Mouse (Mus musculus) forebrain, embryonic 11.5 days (tissue): ENCODE results near the gene Ankrd33b. TPM values are rescaled to one million over a fixed set of nuclear protein-coding genes. Genes with fewer than 3 reads are reported as not detected.

Source experiments
- ATAC-seq: fragments of 200-750 bp; cut with Nextera tagmentation; replicated peaks from 2 replicates; pipeline ENCODE4 v1.8.0; 2017; ENCODE audit warnings: moderate TSS enrichment; ENCODE audit not compliant: low FRiP score
- DNase-seq: peaks from one replicate; pipeline ENCODE4 v3.0.0-alpha.2; 2017; ENCODE audit warnings: low spot score
- H3K27ac ChIP-seq: fragments of 300-500 bp; sonication (generic); 2 replicates; pipeline ENCODE4 v1.5.1; 2014; ENCODE audit warnings: low read depth, low read length
- H3K27me3 ChIP-seq: fragments of 300-500 bp; sonication (generic); 2 replicates; pipeline ENCODE4 v1.6.1; 2014; ENCODE audit warnings: mild to moderate bottlenecking, low read length, mixed read lengths; ENCODE audit not compliant: control insufficient read depth, insufficient read depth
- H3K36me3 ChIP-seq: fragments of 300-500 bp; sonication (generic); 2 replicates; pipeline ENCODE4 v1.6.1; 2014; ENCODE audit warnings: mild to moderate bottlenecking, low read length, moderate library complexity, mixed read lengths; ENCODE audit not compliant: control insufficient read depth, insufficient read depth
- H3K4me1 ChIP-seq: fragments of 300-500 bp; sonication (generic); replicated peaks from 2 replicates; pipeline ENCODE4 v1.6.1; 2014; ENCODE audit warnings: low read length, mixed read lengths; ENCODE audit not compliant: control insufficient read depth, insufficient read depth
- H3K4me2 ChIP-seq: fragments of 300-500 bp; sonication (generic); 2 replicates; pipeline ENCODE4 v1.6.1; 2014; ENCODE audit warnings: low read depth, mild to moderate bottlenecking, low read length, moderate library complexity, mixed read lengths; ENCODE audit not compliant: severe bottlenecking
- H3K4me3 ChIP-seq: fragments of 300-500 bp; sonication (generic); 2 replicates; pipeline ENCODE4 v1.5.1; 2014; ENCODE audit warnings: low read depth, low read length
- H3K9ac ChIP-seq: fragments of 300-500 bp; sonication (generic); 2 replicates; pipeline ENCODE4 v1.6.1; 2014; ENCODE audit warnings: low read length
- H3K9me3 ChIP-seq: fragments of 300-500 bp; sonication (generic); 2 replicates; pipeline ENCODE4 v1.6.1; 2016; ENCODE audit warnings: low read length, mixed read lengths; ENCODE audit not compliant: control insufficient read depth
- WGBS: fragments of 180-500 bp; shearing (Covaris S2); extraction: QIAGEN DNeasy Blood & Tissue Kit; methylation state at CpG from one replicate; pipeline ENCODE4 v1.1.7; 2014; 5-methylcytosine and 5-hydroxymethylcytosine counted together
- polyA plus RNA-seq: library from polyadenylated mRNA; unstranded; fragments of >200 nt; fragmentation: Nextera tagmentation; extraction: Ambion mirVana; gene quantifications from 2 replicates; pipeline ENCODE4 v1.2.1, GENCODE M21; 2014

The Ankrd33b gene
- polyA plus RNA-seq: 0.32 and 0.56 TPM in 2 replicates

GRCm38 (mm10) chr15:31367481-31368200, at the start of gene Ankrd33b:
Gene Ankrd33b, minus strand, starts transcription at chr15:31367726.
- no peaks in the 10 kb centered on the region for H3K36me3 ChIP-seq

GRCm38 (mm10) chr15:31415181-31415580, 47.7 kb upstream of the Ankrd33b start:
- ATAC-seq: no peak
- 79% methylated on average over 4 of the region's 4 CpGs for WGBS
- no peaks in the 10 kb centered on the region for H3K9me3 ChIP-seq
- no peaks in the 10 kb centered on the region for H3K27me3 ChIP-seq
- H3K27ac ChIP-seq: no peak overlapping the region
- no peak overlapping the region for H3K4me2 ChIP-seq
- H3K4me3 ChIP-seq: no peak overlapping the region
- H3K36me3 ChIP-seq: no peaks in the 10 kb centered on the region
- H3K4me1 ChIP-seq: no peaks in the 10 kb centered on the region
- no peak for DNase-seq
- H3K9ac ChIP-seq: no peak overlapping the region

More at GRCm38 (mm10) chr15:31367481-31368200, at the start of gene Ankrd33b:
- H3K4me1 ChIP-seq: peaks cover 13% of the 10 kb centered on the region; the same call in 1 of the 2 replicates
- H3K27ac ChIP-seq: no peak within 1 kb of the TSS
- peak within 1 kb of the TSS; percentile 100 for H3K4me2 ChIP-seq
- no peaks in the 10 kb centered on the region for H3K9me3 ChIP-seq
- ATAC-seq (peak; percentile 55), DNase-seq (peak; percentile 74)
- H3K27me3 ChIP-seq: peaks cover 49% of the 10 kb centered on the region
- WGBS: under 1% methylated on average over 49 of the region's 49 CpGs
- H3K4me3 ChIP-seq: peak within 1 kb of the TSS; percentile 54
- H3K9ac ChIP-seq: peak within 1 kb of the TSS; percentile 55

- DNase-seq: no peak
- no peak overlapping the region for H3K4me2 ChIP-seq
- H3K27ac ChIP-seq: no peak overlapping the region
- no peaks in the 10 kb centered on the region for H3K27me3 ChIP-seq
- H3K9me3 ChIP-seq: no peaks in the 10 kb centered on the region
- H3K36me3 ChIP-seq: no peaks in the 10 kb centered on the region
- no peak overlapping the region for H3K9ac ChIP-seq
- H3K4me3 ChIP-seq: no peak overlapping the region
- ATAC-seq: no peak
- H3K4me1 ChIP-seq: no peaks in the 10 kb centered on the region
- 52% methylated on average over 6 of the region's 6 CpGs for WGBS
These were observed 46.8 kb upstream of the Ankrd33b start for GRCm38 (mm10) chr15:31414179-31414898.

GRCm38 (mm10) chr15:31413662-31414061, 46.1 kb upstream of the Ankrd33b start:
- 85% methylated on average over 6 of the region's 6 CpGs for WGBS
- DNase-seq (no peak), ATAC-seq (no peak)
- Histone ChIP-seq H3K36me3 (no peaks in the 10 kb centered on the region), H3K4me1 (no peaks in the 10 kb centered on the region), H3K27me3 (no peaks in the 10 kb centered on the region), H3K4me2 (no peak overlapping the region), H3K9ac (no peak overlapping the region), H3K27ac (no peak overlapping the region), H3K9me3 (no peaks in the 10 kb centered on the region), H3K4me3 (no peak overlapping the region)

- H3K9ac ChIP-seq: no peak overlapping the region
- H3K9me3 ChIP-seq: no peaks in the 10 kb centered on the region
- 57% methylated on average over 3 of the region's 3 CpGs for WGBS
- no peak overlapping the region for H3K4me3 ChIP-seq
- H3K4me2 ChIP-seq: no peak overlapping the region
- H3K27me3 ChIP-seq: no peaks in the 10 kb centered on the region
- DNase-seq (no peak), ATAC-seq (no peak)
- H3K27ac ChIP-seq: no peak overlapping the region
- no peaks in the 10 kb centered on the region for H3K36me3 ChIP-seq
- no peaks in the 10 kb centered on the region for H3K4me1 ChIP-seq
These were observed 45.4 kb upstream of the Ankrd33b start for GRCm38 (mm10) chr15:31412933-31413332.

GRCm38 (mm10) chr15:31412436-31412835, 44.9 kb upstream of the Ankrd33b start:
- no peak overlapping the region for H3K4me2 ChIP-seq
- no peaks in the 10 kb centered on the region for H3K9me3 ChIP-seq
- H3K4me3 ChIP-seq: no peak overlapping the region
- no peaks in the 10 kb centered on the region for H3K36me3 ChIP-seq
- no peak overlapping the region for H3K9ac ChIP-seq
- ATAC-seq (no peak), DNase-seq (no peak)
- H3K27ac ChIP-seq: no peak overlapping the region
- 84% methylated on average over 6 of the region's 6 CpGs for WGBS
- no peaks in the 10 kb centered on the region for H3K27me3 ChIP-seq
- H3K4me1 ChIP-seq: no peaks in the 10 kb centered on the region

GRCm38 (mm10) chr15:31407490-31407889, 40.0 kb upstream of the Ankrd33b start:
- H3K4me3 ChIP-seq: no peak overlapping the region
- no peak overlapping the region for H3K9ac ChIP-seq
- no peaks in the 10 kb centered on the region for H3K9me3 ChIP-seq
- ATAC-seq (no peak), DNase-seq (peak; percentile 22)
- no peaks in the 10 kb centered on the region for H3K36me3 ChIP-seq
- H3K27ac ChIP-seq: no peak overlapping the region
- 90% methylated on average over 4 of the region's 4 CpGs for WGBS
- H3K4me1 ChIP-seq: no peaks in the 10 kb centered on the region
- H3K27me3 ChIP-seq: no peaks in the 10 kb centered on the region
- no peak overlapping the region for H3K4me2 ChIP-seq

GRCm38 (mm10) chr15:31406881-31407280, 39.4 kb upstream of the Ankrd33b start:
- no peaks in the 10 kb centered on the region for H3K27me3 ChIP-seq
- ATAC-seq: no peak
- peak; percentile 20 for DNase-seq
- no peak overlapping the region for H3K27ac ChIP-seq
- H3K4me2 ChIP-seq: no peak overlapping the region
- no peaks in the 10 kb centered on the region for H3K9me3 ChIP-seq
- no peaks in the 10 kb centered on the region for H3K36me3 ChIP-seq
- WGBS: 94% methylated on average over 5 of the region's 5 CpGs
- H3K9ac ChIP-seq: no peak overlapping the region
- no peak overlapping the region for H3K4me3 ChIP-seq
- peaks cover 4% of the 10 kb centered on the region; the same call in 1 of the 2 replicates for H3K4me1 ChIP-seq
